Mouse (Mus musculus) fibroblast of lung, adult 2 months (primary cell): ENCODE data around the gene Tmem121.

Source experiments
- DNase-seq: peaks from one replicate; pipeline ENCODE4 v3.0.0-alpha.2; 2011; ENCODE audit warnings: low read depth

Tmem121 gene

DNA sequence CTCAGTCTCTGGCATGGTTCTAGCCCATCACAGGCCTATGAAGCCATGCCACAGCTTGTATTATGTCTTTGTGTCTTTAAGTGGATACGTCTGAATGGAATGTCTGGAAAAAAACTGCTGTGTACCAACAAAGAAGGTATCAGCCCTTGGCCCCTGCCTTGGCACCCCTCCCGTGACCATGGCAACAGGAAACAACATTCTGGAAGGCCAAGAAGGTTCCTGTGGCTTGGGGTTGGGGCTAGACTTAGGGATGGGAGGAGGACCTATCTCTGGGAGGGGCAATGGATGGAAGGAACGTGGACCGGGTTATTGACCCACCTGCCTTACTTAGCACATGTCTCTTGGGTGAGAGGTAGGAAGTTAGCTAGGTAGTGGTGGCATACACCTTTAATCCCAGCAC lies 36.4 kb upstream of the Tmem121 start:
- DNase-seq, result no peak

DNA sequence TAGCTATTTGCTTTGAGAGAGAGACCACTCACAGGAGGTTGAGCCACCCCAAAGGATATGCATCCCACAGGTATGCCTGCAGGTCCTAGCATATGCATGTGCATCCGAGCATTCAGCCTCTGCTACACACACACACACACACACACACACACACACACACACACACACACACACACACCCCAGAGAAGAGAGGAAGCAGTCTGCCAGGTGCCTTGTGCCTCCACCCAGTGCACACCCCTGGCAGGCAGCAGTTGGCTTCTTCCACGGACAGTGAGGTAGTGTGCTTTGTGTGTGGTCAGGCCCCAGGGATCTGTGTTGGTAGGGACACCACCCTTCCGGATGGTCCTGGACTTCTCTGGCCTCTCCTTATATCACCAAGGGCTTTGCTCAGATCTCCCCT lies 35.8 kb upstream of the Tmem121 start:
- DNase-seq, result no peak

GRCm38 (mm10) chr12:113150591-113150990 lies 35.1 kb upstream of the Tmem121 start:
- no peak for DNase-seq

- DNase-seq, result no peak
Measured at GRCm38 (mm10) chr12:113151046-113151445, 34.7 kb upstream of the Tmem121 start.

- no peak for DNase-seq
Measured at GRCm38 (mm10) chr12:113151661-113152271, 34.0 kb upstream of the Tmem121 start.

DNA sequence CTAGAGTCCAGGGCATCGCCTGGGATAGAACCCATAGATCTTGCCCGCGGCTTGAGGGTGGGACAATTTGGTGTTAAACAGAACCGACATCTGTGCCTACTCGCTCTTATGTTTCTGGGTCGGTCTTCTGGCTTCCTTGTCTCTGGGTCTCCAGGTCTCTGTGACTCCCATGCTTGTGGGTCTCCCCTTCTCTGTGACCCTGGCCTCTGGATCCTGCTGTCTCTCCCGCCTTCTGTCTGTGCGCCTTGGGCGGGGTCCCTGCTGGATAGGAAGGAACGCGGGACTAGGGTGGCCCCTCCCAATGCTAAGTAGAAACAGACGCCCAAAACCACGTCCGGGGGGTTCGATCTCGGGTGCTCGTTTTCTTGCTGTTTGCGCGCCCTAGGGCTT lies 33.5 kb upstream of the Tmem121 start:
- no peak for DNase-seq

- no peak for DNase-seq
Measured at GRCm38 (mm10) chr12:113152991-113153525, 32.7 kb upstream of the Tmem121 start.

DNA sequence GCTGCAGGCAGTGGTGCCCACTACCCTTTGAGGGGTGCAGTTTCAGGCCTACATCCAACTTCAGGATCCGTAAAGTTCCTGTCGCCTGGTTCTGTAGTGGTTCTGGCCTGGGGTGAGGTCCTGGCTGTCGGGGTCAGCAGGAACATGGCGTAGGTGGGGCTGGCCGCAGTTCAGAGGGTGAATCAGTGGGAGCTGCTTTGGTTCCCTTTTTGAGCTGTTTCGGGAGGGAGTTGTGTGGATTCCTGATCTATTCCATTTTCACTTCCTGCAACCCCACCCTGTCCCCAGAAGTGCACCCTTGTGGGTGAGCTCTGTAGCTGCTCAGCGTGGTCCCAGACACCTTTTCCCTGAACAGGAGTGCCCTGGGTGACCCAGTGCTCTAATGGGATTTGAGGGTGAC lies 31.8 kb upstream of the Tmem121 start:
- no peak for DNase-seq

DNA sequence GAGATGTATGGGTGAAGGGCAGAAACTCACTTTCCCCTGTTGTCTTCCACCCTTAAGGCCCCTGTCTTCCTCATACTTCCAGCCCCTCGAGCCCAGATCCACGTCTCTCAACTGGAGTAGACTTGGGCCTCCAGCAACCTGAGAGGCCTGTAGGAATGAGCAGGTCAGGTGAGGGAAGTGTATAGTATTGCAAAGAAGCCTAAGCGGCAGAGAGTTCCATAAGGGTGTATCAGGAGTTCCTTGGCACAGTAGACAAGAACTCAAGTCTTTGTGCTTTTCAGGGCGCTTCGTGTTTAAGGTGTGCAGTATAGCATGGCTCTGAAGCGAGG lies 31.0 kb upstream of the Tmem121 start:
- no peak for DNase-seq

DNA sequence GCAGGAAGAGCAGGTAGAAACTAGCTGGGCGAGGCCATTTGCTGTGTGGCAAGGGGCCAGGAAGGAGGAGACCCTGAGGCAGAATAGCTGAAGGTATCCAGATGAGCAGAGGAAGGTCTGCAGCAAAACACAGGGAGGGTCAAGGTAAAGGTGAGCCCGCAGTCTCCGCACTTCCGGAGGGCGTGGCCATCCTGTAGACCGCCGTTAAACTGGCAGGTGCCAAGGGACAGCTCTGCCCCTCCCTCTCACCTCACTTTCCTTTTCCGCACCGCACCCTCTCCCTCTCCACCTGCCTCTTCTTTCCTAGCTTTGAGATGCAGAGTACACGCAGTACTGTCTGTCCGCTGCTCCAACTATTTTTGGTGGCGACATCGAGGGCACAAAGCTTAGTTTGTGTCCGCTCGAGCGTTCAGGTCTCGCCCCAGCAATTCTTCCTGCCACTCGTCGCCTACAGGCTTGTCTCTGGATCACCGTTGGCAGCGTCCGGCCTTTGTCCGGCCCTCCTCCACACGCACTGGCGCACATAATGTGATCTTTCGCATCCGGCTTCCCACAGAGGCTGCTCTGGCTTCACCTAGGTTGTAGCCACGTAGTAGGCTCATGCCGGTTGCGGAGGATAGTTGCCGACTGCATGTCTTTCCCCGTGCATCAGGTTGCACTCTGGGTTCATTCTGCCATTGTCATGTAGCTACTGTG lies 30.5 kb upstream of the Tmem121 start:
- DNase-seq, result no peak

DNA sequence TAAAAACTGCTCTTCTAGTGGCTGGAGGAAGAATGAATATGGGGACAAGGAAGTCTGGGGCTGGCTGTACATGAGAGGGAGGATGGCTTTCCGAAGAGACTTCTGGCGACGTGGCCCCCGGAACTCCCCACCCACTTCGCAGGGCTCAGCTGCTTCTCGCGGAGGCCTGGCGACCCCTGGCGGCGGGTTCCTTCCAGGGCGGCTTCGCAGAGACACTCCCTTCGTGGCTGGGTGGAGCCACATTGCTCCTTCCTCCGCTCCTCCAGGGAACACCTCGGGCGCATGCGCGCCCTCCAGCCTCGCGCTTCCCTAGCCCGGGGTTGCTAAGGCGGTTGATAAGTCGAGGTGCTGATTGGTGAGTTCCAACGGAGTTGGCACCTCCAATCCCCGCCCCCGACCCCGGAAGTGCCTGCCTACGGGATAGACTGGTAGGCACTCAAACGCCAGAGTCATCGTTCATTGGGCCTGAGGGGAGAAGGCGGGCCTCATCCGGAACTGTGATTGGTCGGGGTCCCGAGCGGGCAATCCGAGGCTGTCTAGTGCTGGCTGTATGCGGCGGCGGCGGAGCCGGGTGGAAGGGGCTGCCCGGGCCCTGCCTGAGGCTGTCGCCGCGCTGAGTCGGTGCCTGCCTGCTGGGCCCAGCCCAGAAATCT lies 29.7 kb upstream of the Tmem121 start, which contains the start of gene Tedc1:
Tedc1 (plus strand) TSS at position 535 of the 653 bp plus-strand sequence.
- peak; percentile 99 for DNase-seq

GRCm38 (mm10) chr12:113156540-113156929 lies 29.2 kb upstream of the Tmem121 start:
- no peak for DNase-seq

- DNase-seq, result no peak
Measured at GRCm38 (mm10) chr12:113157002-113157401, 28.7 kb upstream of the Tmem121 start.

GRCm38 (mm10) chr12:113157521-113157920 lies 28.2 kb upstream of the Tmem121 start:
- DNase-seq, result no peak

DNA sequence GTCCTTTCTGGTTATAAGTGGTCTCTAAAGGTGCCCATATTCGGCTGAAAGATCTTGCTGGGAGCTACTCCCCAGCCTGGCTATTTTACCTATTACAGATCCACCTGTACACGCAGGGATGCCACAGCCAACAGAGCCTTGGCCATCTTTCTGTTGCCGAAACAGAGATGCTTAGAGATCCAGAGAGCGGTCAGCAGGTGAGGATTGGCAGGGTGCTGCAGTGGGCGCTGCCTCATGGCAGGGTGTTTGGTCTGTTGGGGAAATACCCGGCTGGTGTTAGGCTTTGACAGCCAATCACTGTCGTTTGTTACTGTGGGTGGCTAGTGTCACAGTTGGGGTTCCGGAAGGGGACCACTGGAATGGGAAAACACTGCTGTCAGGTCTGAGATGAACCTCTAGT lies 27.8 kb upstream of the Tmem121 start:
- no peak for DNase-seq

GRCm38 (mm10) chr12:113163561-113164006 lies 22.1 kb upstream of the Tmem121 start:
- DNase-seq, result no peak

GRCm38 (mm10) chr12:113168031-113168536 lies 17.6 kb upstream of the Tmem121 start:
- DNase-seq, result no peak

DNA sequence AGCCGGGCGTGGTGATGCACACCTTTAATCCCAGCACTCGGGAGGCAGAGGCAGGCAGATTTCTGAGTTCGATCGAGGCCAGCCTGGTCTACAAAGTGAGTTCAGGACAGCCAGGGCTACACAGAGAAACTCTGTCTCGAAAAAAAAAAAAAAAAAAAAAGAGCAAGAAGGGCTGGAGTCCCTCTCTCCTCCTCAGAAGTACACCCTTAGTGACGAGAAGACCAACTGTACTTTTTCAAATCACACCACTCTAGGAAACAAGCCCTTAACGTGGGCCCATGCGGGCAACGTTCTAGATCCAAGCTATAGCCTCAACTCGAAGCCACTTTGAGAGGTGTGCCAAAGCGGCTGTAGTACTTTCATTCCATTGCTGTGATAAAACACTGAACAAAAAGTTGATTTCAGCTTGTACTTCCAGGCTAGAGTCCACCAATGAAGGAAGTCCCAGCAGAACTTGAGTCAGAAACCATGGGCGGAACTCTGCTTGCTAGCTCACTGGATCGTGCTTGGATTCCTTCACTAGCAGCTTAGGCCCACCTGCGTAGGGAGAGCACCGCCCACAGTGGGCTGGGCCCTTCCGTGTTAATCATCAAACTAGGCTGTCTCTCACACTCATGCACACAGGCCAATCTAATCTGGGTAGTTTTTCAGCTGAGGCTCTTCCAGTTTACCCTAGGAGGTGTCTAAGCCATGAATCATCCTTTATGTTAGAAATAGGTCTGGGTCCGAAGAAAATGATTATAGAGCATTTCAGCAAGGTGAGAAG lies 8.6 kb upstream of the Tmem121 start:
- DNase-seq, result no peak

- no peak for DNase-seq
Measured at GRCm38 (mm10) chr12:113181020-113181419, 4.7 kb upstream of the Tmem121 start.

DNA sequence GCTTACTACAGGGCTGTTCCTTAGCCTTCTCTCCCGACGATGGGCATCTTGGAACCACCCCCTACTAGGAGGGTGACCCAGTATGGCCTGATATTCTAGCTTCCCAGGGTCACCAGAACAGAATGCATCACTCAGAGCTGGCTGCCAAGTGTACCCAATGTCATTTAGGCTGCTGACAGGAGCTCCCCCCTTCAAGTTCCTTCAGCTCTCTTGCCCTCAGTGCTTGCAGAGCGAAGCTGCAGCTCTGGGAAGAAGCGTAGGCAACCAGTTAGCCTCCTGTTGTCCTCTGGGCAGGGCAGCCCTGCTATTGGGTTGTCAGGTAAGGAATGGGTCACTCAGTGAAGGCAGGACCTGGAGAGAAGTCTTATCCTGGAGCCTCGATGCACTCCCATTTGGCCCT lies 785 bp upstream of the Tmem121 start:
- DNase-seq, result no peak

- DNase-seq, result no peak
Measured at GRCm38 (mm10) chr12:113186326-113187010, 738 bp downstream of the Tmem121 start.

- no peak for DNase-seq
Measured at GRCm38 (mm10) chr12:113187011-113187375, 1.3 kb downstream of the Tmem121 start.
